Mouse (Mus musculus) telencephalon, adult 2 months (tissue): ENCODE data around the gene Khdc4.
A peak's percentile ranks its signal among the peaks of the same experiment; 100 is the strongest.

Experiments used
- DNase-seq: peaks from one replicate; pipeline ENCODE4 v3.0.0-alpha.2; 2011; ENCODE audit warnings: low read depth, low spot score

Khdc4 gene

DNA sequence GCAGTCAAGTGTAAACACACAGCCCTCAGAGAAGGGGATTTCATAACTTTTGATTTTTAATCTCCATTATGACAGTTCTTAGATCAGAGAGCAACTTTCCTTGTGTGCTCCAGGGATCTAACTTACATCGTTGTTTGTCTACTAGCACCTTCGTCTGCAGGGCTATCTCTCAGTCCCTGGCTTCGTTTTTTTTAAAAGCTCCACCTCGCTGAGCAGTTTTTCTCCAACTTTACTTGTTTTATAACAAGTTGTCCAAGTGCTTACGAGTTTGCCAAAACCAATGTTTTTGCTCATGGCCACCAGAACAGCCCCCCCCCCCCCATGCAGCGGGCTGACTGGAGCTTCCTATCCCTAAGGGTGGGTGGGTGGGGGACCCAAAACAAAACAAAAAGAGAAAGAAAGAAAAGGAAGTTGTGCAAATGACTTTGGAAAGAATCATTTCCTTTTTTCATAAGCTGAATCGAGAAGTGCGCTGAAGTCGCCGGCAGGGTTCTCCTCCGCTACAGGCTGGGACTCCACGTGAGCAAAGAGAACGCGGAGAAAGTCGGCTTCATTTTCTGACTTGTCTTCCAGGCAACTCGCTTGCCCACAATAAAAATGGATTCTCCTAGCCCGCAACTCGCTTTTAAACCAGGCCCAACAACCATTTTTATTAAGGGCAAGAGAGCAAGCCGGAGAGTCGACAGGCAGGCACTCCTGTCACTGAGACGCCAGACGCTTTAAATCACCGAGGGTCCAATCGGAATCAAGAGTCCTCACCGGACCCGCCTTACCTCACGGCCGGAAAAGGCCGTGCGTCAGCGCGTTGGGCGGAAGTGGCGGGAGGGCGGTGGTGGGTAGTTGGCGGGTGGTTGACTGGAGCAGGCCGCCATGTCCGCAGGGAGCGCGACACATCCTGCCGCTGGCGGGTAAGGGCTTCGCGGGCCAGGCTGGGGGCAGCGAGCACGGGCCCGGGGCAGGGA is at the start of gene Khdc4:
Gene Khdc4 (plus strand): TSS at position 824 of the 962 bp plus-strand sequence.
- peak; percentile 99 for DNase-seq

DNA sequence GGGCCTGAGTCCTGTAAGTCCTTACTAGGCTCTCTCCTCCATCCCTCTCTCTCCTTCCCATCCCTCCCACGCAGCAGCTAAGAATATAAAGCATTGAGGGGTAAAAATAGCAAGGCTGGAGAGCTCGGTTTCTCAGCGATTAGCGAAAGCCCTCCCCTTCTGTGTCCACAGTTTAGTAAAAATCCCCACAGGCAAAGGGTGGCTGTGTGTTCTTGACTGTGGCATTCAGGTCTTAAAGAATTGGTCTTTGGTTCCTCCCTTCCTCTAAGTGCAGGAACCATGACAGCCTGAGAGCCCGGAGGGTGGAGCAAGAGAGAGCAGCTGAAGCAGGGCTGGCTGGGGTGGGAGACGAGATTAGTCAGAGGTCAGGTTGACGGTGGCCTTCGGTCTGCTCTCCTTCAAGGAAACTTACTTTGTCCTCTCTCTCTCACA is 49.0 kb upstream of the Khdc4 start:
- DNase-seq = peak; percentile 85

DNA sequence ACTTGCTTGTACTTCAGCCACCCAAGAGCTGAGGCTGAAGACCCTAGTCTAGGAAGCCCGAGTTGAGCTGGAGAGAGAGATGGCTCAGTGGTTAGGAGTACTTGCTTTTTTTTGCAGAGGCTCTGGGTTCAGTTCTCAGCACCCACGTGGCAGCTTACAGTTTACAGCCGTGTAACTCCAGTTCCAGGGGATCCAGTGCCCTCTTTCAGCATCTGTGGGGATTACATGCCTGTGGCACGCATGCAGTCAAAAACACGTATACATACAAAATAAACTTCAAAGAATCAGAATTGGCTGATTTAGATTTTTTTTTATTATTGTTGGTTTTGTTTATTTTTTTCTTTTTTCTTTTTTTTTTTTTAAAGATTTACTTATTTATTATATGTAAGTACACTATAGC is 48.5 kb upstream of the Khdc4 start:
- DNase-seq = no peak

DNA sequence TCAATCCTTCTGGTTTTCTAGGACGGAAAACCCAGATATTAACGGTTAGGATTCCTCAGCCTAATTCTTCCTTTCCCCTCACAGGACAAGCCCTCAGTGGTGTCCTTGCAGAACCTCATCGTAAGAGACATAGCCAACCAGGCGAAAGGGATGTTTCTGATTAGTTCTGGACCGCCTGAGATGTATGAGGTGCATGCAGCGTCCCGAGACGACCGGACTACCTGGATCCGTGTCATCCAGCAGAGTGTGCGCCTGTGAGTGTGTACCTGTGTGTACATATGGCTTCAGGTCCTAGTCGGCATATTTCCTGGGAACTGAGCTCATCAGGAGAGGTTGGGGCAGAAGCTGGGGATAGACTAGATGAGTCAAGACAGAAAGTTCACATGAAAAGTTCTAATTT is 46.4 kb upstream of the Khdc4 start:
- DNase-seq = no peak

DNA sequence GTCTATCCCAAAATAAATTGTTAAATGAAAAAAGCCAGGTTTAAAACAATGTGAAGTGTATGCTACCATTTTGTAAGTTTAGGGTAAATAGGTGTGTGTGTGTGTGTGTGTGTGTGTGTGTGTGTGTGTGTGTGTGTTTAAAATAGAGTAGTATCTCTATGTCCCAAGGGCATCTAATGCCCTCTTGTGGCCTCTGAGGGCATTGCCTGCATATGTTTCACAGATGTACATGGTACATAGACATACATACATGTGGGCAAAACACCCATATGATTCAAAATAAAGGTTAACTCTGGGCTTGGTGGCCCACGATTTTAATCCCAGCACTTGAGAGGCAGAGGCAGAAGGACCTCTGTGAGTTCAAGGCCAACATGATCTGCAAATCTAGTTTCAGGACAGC is 44.9 kb upstream of the Khdc4 start:
- DNase-seq = no peak

DNA sequence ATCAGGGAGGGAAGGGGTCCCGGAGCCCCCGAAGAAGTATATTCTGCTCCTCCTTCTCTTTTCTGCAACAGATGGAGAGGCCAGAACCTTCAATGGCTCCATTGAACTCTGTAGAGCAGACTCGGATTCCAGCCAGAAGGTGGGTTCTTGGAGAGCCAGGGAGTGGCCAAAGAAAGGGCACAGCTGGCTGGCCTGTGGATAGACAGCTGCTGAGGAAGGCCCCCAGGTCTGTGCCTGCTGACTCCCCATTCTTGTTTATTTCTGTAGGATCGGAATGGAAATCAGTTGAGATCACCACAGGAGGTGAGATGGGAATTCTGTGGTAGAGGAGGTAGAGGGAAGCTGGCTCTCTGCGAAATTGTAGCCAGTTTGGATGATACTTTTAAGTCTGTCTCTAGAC is 42.5 kb upstream of the Khdc4 start:
- DNase-seq = no peak

DNA sequence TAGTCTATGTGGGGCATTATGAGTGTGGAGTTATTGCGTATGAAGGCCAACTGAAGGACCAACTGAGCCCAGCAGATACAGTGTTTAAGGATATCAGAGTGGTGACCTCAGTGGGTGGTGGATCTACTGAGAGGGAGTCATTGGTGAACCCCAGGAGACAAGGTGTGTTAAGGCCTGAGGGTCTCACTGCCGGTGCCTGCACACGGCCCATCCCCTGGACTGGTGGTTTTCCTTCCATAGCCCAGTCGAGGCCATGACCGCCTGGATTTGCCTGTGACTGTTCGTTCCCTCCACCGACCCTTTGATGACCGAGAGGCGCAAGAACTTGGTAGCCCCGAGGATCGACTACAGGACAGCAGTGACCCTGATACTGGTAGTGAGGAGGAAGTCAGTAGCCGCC is 39.7 kb upstream of the Khdc4 start:
- DNase-seq = no peak

DNA sequence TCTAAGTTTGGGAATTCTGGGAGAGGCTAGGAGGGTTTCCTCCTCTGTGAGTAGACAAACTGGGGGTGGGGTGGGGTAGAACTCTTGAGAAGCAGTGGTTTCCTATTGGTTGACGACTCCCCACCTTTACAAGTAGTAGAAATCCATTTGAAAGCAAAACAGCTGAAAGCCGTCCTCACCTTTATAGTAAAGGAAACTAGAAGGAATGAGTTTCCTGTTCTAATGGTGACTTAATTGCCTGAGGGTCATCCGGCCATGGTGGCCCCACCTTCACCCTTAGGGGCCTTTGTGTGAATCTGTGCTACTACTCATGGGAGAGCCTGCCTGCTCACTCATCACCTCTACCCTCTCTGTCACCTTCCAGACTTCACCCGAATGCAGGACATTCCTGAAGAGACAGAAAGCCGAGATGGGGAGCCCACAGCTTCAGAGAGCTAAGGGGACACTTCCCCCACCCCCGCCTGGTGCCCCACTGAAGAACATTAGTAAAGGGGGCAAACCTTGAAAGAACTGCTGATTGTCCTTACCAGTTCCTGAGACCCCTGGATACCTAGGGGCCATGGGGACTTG is 39.1 kb upstream of the Khdc4 start:
- DNase-seq = no peak

DNA sequence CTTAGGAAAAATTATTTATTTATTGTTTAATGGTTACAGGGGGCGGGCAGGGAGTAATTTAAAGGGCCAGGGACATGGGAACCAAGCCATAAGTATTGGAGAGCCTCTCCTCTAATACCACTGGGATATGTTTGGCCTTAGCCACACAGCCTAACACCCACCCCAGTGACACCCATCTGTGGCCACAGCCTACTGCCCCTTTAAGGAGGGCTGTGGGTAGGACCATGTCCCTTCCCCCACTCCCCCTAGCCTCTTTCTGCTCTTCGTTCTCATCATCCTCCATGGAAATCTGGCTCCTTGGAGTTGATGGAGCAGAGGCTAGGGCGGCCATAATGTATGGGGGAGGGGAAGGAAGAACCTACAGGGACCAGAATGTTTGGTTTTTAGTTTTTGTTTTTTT is 38.5 kb upstream of the Khdc4 start:
- DNase-seq = no peak

DNA sequence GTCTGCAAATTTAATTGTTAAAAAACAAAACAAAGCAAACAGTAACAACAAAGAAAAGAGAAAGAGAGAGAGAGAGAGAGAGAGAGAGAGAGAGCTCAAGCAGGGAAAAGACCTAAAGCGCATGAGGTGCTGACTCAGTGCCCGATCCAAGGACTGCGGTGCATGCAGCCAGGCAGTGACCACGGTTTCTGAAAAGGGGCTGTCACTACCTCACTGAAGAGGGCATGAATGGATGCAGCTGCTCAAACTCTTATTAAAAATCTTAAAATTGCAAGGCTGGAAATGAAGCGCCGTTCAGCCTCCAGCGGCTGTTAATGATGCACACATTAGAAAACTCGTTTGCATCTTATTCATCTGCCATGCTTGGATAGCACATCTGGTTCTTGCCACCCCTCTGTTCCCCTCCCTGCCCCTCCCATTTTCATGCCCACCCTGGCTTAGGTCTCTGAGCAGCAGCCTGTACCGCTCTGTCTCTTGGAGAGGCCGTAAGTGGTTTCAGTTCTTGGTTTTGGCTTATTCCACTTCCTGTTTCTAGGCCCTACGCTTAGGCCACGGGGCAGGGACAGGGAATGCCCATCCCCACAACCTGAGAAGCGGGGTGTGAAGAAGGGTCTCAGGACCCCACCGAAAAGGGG is 37.7 kb upstream of the Khdc4 start:
- DNase-seq = no peak

DNA sequence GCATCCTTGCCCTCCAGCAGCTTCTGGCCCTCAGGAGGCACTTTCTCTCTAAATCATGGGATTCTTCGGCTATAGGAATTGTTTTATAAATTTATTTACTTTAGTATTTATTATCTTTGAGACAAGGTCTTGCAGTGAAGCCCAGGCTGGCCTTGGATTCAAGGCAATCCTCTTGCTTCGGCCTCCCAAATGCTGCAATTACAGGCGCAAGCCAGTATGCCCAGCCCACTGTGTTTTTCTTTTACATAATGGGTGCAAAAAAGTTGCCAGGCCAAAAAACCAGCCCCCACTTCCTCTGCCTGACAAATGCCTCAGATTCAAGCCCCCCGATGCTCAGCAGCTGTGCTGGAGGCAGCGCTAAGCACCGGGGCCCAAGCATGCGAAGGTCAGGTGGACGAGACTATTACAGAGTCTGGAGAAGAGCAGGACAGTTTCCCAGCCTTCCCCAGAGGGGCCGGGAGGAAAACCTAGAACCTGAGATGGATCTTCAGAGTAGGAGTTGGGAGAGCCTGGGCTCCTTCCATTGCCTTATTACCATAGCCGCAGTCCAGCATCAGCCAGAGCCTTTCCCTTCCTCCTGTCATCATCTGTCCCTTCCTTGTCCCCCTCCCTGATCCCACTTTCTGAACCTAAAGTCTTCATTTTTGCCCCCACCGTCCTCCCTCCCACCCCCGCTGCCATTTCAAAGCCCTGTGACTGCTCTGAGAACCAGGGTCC is 37.0 kb upstream of the Khdc4 start:
- no peak for DNase-seq

DNA sequence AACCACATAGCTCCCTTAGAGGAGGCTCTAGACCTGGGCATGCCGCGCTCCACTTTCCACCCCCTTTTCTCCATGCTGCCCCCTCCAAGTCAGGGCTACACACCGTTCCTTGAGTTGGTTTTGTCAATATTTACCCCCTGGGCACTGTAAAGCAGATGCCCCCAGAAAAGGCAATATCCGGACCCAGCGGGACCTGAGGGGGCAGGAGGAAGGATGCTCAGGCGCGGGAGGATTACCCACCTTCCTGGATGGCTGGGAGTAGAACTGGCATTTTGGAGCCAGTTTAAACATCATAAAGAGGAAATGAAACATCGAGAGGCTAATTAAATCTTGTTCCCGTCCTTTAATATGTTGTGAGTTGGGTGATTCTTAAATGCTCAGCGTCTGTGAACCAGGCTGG is 36.4 kb upstream of the Khdc4 start:
- no peak for DNase-seq

DNA sequence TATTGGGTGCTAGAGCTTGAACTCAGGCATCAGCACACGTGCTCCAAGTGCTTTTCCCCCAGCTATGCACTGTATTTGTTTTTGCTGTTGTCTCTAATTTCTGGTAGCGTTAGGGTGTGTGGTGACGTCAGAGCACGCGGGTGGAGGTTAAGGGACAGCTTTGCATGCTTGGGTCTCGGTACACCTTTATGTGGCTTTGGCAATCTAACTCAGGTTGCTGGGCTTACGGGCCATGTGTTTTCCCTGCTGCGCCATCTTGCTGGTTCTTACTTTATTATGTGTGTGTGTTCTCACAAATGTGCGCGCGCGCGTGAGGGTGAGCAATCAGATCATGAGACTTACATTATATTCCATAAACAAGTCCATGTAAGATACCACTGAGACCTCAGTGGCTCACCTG is 35.6 kb upstream of the Khdc4 start:
- DNase-seq = no peak

DNA sequence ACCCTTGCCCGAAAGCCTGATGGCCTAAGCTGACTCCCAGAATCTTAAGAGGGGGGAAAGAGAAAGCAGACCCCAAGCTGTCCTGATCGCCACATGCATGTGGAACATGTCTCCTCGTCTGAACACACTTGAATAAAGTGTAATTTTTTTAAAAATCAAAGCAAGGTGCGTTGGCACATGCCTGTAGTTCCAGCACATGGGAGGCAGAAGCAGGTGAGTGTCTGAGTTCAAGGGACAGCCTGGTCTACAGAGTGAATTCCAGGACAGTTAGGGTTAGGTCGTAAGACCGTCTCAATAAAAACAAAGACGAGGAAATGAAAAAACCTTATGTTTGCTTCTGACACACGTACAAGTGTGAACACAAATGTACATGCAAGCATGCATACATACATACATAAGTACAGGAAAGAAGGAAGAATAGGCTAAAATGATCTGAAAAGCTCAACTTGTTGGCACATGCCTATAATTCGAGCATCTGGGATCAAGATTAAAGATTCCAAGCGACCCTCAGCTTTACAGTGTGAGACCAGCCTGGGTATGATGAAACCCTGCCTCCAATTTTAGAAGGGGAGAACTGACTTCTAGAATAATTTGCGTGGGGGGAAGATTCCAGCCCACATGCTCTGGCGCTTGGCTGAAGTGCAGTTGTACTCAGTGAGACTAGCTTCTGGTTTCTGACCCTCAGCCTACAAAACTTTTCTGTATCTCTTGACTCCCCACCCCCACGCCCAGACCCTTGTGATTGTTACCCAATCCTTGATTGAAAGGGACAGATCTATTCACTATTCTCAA is 34.7 kb upstream of the Khdc4 start:
- DNase-seq = no peak

DNA sequence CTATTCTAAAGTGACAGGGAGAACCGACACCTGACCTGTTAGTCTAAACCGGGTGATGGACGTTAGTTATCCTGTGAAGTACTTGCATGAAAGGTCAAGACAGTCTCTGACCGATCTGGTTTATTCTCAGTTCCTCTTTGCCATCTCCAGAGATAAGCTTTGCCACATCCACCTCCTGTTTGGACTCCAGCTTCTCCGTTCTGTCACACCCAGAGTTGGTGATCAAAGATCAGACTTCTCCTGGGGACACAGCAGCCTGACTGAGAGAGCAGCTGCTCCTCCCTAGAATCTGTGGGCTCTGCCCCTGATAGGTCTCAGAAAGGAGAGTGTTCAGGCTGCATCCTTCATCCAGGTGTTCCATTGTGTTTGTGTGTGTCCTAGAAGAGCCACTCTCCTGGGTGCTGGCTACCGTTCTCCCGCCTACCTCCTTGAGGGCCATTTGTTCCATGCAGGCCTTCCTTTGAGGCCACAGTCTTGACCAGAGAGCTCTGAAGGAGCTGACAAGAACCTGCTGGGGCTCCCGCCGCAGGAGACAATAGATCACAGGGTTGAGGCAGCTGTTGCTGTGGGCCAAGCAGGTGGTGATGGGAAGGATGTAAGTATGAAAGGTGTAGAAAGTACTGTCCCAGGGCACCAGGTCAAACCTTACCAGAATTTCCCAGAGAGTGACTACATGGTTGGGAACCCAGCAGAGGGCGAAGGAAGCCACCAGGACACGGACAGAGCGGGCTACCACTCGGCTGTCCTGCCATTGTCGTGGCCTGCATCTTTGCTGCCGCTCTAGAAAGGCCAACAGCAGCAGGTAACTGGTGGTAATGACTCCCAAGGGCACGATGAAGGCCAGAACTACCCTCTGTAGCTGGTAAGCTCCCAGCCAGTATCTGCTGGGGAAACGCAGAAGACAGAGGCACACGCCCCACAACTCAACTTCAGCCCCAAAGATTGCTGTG is 33.7 kb upstream of the Khdc4 start:
- DNase-seq = no peak

DNA sequence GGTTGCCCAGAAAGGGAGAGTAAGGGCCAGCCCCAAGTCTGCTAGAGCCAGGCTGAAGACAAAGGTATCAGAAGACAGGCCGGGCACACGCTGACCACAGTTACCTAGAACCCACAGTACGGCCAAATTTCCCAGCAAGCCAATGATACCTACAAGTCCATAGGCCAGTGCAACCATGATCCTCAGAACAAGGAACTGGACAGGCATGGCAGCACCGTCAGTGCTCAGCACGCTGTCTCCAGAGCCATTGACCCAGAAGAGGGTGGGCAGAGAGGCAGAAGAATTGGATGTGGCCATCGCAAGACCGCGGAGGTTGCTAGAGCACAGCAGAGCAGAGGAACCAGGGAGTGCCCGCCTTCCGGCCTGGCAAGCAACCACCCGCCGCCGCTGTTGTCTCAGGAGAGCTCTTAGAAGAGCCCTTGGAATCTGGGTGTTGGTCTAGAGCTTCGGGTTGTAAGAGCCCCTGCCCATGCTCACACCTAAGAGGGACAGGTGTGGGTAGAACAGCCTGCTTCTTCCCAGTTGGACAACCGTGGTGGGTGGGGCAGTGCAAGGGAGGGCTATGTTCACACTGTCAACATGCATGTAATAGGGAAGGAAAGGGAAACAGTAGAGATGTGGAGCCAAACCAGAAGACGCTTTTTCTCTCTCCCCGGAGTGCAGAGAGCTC is 32.6 kb upstream of the Khdc4 start, which contains the start of gene Rxfp4:
Gene Rxfp4 (minus strand): TSS at position 297 of the 670 bp plus-strand sequence.
- DNase-seq = no peak

DNA sequence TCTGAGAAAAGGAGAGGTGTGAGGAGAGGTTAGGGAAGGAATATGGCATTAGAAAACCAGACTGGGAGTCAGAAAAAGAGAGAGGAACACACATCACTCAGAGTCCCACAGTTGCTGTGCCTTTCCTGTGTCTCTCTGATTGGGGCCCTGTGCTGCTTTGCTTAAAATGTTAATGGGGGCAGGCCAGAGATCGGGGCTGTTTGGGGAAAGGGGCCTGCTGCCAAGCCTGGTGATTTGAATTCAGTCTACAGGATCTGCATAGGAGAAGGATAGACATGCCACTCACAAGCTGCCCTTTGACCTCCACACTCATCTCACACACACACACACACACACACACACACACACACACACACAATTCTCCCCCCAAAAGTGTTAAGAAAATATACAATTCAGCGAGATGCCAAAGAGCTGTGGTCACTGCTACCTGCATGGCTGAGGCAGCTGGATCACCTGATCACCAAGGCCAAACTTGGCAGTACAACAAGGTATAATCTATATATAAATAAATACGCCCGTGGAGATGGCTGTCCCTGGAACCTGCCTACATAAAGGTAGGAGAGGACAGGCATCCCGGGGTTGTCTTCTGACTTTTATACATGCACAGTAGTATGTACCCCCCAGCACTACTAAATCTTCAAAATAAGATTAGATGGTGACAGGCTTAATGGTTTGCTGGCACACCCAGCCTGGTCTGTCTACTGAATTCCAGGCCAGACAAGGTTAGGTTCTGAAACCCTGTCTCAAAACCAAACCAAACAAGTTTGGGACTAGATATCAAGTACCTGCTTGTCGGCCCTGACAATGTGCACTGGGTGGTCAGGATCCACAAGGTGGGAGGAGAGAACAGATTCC is 31.9 kb upstream of the Khdc4 start:
- DNase-seq = no peak

DNA sequence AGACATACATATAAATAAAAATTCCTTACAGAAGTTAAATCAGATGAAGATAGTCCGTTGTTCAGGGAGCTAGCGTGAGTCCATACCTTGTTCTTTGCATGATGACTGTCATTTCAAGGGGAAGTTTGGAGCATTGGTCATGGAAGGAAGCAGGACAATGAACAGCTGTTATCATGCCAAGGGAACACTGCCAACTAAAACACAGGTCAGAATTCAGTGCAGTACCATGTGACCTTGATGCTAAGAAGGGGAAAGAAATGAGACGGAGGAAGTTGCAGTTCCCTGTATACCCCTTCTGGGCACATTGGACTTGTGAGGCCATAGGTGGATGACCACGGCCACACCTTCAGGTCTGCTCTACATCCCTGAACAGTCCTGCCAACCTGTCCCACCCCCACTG is 31.0 kb upstream of the Khdc4 start:
- no peak for DNase-seq
